Mouse (Mus musculus): ENCODE results near the gene Gm13278.

DNA sequence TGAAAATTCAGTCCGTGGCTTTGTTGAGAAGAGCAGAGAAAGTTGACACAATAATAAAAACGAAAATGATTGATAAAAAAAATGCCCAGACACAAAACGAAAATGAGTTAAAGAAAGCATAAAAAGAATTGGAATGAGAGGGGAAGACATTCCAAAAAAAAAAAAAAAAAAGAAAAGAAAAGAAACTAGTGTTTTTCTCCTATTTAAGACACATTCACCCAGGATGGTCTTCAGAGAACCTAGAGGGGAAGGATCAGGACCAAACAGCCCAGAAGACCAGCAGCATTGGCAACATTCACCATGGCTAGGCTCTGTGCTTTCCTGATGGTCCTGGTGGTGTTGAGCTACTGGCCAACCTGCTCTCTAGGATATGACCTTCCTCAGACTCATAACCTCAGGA, 24.6 kb downstream of the Gm13278 start, which contains the start of gene Ifna7:
- TF ChIP-seq CTCF (IDR thresholded peaks at IDR 0.05; ENCODE audit: low read depth, low read length) (no peak), POLR2A (IDR thresholded peaks at IDR 0.05; ENCODE audit: borderline replicate concordance, low read depth, low read length) (no peak)
